Mouse (Mus musculus): ENCODE results near the gene Hfm1. TPM values are rescaled to one million over a fixed set of nuclear protein-coding genes. Genes with fewer than 3 reads are reported as not detected.

Gene Hfm1
- 7.1 and 7.3 TPM in 2 replicates for polyA plus RNA-seq (2012; rRNA removed)

DNA sequence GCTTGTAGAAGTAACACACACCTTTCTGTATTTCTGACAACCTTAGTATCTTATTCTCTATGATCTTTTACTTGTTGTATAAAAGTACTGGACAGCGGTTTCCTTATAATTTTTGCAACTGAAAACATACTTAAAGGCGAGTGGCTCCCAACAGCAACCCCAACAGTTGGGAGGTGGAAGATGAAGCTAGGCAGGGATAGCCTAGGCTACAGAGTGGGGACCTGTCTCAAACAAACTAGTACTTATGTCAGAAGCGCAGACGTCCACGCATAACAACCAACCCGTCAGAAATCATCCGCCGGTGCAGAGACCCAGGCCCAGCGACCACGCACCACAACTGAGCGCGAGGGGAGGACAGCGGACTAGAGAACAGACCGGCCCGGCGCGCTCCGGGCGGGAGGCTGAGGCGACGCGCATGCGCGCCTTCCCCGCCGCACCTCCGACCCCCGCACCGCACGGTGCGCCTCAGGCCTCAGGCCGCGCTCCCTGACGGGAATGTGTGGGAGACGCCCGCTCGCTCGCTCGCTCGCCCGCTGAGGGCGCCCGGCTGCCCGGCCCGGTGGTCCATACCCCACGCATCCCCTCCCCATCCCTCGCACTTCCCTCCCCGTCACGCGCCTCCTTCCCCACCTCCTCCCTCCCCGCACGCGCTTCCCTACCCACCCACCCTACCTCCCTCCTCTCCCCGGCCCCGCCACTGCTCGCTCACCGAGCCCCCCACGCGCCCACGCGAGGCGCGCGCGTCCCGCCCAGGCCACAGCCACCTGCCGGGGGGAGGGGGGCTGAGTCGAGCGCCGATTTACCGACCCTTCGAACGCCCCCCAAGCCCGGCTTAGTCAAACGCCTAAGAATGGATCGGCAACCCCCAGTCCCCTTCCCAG is at the start of gene Hfm1:
TSS of gene Hfm1 (minus strand) at position 834 of the 881 bp plus-strand sequence.
- TF ChIP-seq POLR2A (IDR thresholded peaks at IDR 0.05; ENCODE audit: borderline replicate concordance, extremely low read depth, insufficient read depth, insufficient read length, poor library complexity, severe bottlenecking) (peak; percentile 85), CTCF (IDR thresholded peaks at IDR 0.05; ENCODE audit: borderline replicate concordance, extremely low read depth, insufficient read depth, insufficient read length) (no peak)
- DNase-seq (ENCODE audit: low read depth) = peak; percentile 89

DNA sequence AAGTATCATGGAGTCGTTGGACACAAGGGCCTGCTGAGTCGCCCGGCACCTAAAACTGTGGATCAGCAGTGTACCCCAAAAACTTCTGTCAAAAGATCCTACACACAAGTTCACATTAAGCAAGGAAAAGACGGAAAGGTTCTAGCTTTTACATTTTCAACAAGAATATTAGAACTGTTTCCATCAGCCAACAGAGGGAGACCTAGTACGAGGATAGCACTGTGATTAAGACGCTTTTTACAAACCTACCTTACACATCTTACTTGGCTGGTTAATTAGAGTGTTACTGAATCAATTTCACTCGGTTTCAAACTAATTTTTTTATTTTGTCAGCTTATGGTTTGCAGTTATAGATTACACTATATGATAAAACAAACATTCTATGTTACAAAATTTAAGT is 47.8 kb upstream of the Hfm1 start:
- no peak for TF ChIP-seq CTCF (IDR thresholded peaks at IDR 0.05; ENCODE audit: borderline replicate concordance, extremely low read depth, insufficient read depth, insufficient read length)
- TF ChIP-seq POLR2A (IDR thresholded peaks at IDR 0.05; ENCODE audit: borderline replicate concordance, extremely low read depth, insufficient read depth, insufficient read length, poor library complexity, severe bottlenecking) = no peak
- no peak for DNase-seq (ENCODE audit: low read depth)

DNA sequence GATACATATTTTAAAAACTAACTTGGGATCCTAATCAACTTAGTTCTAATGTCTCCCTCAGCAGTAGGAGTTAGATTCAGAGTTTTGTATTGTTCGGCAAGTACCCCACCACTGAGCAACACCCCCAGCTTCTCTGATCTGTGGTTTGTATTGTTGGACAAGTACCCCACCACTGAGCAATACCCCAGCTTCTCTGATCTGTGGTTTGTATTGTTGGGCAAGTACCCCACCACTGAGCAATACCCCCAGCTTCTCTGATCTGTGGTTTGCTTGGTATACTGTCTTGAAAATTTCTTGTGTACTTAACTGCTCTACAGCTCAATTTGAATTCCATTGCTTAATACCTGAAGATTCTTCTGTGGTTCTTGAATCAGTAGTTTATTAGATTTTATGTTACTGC is 41.5 kb upstream of the Hfm1 start:
- no peak for TF ChIP-seq POLR2A (IDR thresholded peaks at IDR 0.05; ENCODE audit: borderline replicate concordance, extremely low read depth, insufficient read depth, insufficient read length, poor library complexity, severe bottlenecking)
- TF ChIP-seq CTCF (IDR thresholded peaks at IDR 0.05; ENCODE audit: borderline replicate concordance, extremely low read depth, insufficient read depth, insufficient read length) = no peak
- DNase-seq (ENCODE audit: low read depth) = no peak

DNA sequence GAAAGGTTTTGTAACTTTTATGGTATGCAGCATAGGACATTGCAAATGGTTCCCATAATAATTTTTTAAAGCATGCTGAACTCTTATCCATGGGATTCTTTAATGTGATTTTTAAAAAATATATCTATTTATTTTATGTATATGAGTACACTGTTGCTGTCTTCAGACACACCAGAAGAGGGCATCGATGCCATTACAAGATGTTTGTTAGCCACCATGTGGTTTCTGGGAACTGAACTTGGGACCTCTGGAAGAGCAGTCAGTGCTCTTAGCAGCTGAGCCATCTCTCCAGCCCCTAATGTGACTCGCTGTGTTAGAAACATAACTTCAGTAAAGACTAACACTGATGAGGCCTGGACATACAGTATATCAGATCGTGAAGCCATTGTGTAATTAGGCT is 40.3 kb upstream of the Hfm1 start:
- no peak for DNase-seq (ENCODE audit: low read depth)
- TF ChIP-seq CTCF (IDR thresholded peaks at IDR 0.05; ENCODE audit: borderline replicate concordance, extremely low read depth, insufficient read depth, insufficient read length) (no peak), POLR2A (IDR thresholded peaks at IDR 0.05; ENCODE audit: borderline replicate concordance, extremely low read depth, insufficient read depth, insufficient read length, poor library complexity, severe bottlenecking) (no peak)

DNA sequence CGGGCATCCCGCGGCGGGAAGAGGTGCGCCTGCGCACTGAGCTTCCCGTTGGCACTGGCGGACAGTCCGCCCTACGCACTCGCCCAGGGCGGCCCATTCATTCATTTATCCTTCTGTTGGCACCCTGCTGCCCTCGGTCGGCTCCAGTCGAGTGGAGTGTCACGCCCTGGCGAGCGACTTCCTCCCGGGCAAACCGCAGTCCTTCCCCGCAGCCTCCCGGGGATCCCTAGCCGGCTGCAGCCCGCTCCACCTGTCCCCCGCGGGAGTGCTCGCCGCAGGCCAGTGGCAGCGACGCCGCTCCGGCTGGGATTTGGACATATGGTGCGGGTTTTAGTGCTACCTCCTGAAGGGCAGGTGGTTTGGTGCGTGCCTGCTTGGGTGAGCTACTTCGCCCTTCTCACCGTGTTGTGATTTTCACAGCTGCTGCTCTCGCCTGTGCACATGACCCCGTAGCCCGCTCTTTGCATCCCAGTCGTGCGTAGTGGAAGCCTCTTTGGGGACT is 38.4 kb upstream of the Hfm1 start:
- DNase-seq (ENCODE audit: low read depth) = no peak
- 0 out of 2 replicates have a peak, but pooled peaks have one; percentile 2 for TF ChIP-seq POLR2A (IDR thresholded peaks at IDR 0.05; ENCODE audit: borderline replicate concordance, extremely low read depth, insufficient read depth, insufficient read length, poor library complexity, severe bottlenecking)
- TF ChIP-seq CTCF (IDR thresholded peaks at IDR 0.05; ENCODE audit: borderline replicate concordance, extremely low read depth, insufficient read depth, insufficient read length) = no peak

DNA sequence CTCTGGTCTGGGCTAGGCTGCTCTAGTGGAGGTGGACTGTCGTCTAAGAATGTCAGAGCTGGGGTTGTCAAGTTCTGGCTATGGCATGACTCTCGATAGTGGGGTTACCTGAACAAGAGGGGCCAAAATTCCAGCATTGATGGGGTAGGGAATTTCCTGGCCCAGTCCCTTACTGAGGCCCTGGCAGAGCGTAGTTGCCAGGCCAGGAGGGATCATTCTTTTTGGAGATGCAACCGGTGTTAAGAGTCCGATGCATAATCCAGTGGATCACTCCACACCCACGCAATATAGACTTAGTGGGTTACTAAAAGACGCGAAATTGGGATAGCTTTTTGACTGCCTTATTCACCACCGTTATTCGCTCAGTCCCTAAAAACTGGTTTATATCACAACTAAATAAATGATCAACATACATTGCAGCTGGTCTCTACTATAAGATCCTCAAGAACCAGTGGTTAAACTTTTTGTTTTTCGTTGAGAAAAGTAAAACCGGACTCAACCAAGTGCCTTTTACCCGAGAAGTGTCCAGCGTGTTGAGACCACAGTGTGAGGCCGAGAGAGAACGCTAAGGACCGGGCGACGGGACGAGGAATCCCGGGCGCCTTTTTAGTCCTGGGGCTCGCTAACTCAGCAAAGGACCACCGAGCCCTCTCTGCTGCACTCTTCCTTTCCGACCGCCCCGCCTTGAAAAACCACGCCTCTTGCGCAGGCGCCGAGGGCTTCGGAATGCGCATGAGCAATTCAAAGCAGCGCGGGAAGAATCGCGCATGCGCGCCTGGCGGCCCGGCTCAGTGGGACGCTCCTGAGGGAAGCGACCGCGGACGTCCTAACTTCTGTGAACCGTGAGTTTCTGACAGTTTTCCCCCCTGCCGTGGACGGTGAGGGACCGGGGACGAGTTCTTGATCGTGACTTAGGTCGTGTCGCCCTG is 37.7 kb upstream of the Hfm1 start, which contains the start of gene Cdc7:
TSS of gene Cdc7 (plus strand) at position 739 of the 929 bp plus-strand sequence.
- DNase-seq (ENCODE audit: low read depth) = peak; percentile 96
- TF ChIP-seq POLR2A (IDR thresholded peaks at IDR 0.05; ENCODE audit: borderline replicate concordance, extremely low read depth, insufficient read depth, insufficient read length, poor library complexity, severe bottlenecking) = 0 out of 2 replicates have a peak, but pooled peaks have one; percentile 54
- TF ChIP-seq CTCF (IDR thresholded peaks at IDR 0.05; ENCODE audit: borderline replicate concordance, extremely low read depth, insufficient read depth, insufficient read length) = no peak; the same call in 1 of the 2 replicates

DNA sequence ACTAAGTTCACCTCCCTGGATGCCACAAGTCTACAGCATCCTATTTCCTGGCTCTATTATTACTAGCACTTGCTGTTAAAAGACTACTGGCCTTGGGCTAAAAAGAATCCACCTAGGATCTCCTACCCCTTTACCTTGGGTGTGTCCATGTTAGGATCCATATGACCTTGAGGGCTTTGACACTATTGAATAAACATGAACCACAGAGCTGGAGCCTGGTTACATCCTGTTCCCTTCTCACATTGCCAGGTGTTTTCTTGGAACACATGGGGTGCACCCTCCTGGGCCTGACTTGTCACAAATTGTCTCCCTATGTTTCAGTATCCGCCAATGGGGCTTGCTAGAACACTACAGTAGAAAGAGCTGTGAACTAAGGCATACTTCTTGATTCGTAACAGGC is 34.3 kb upstream of the Hfm1 start:
- TF ChIP-seq CTCF (IDR thresholded peaks at IDR 0.05; ENCODE audit: borderline replicate concordance, extremely low read depth, insufficient read depth, insufficient read length) (no peak), POLR2A (IDR thresholded peaks at IDR 0.05; ENCODE audit: borderline replicate concordance, extremely low read depth, insufficient read depth, insufficient read length, poor library complexity, severe bottlenecking) (no peak)
- no peak for DNase-seq (ENCODE audit: low read depth)

DNA sequence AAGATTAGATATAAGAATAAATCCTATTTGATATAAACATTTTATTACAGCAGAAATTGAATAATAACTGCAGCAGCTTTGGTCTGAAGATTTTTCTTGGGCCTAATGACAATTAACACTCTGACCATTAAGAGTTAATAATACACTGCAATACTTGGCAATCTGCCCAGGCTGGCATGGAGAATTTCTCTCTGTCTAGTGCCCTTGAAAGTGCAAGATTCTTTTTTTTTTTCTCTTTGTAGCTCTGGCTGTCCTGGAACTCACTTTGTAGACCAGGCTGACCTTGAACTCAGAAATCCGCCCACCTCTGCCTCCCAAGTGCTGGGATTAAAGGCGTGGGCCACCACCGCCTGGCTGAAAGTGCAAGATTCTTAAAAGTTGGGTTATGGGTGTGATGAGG is 32.9 kb upstream of the Hfm1 start:
- no peak for TF ChIP-seq POLR2A (IDR thresholded peaks at IDR 0.05; ENCODE audit: borderline replicate concordance, extremely low read depth, insufficient read depth, insufficient read length, poor library complexity, severe bottlenecking)
- no peak for TF ChIP-seq CTCF (IDR thresholded peaks at IDR 0.05; ENCODE audit: borderline replicate concordance, extremely low read depth, insufficient read depth, insufficient read length)
- peak; percentile 71 for DNase-seq (ENCODE audit: low read depth)

DNA sequence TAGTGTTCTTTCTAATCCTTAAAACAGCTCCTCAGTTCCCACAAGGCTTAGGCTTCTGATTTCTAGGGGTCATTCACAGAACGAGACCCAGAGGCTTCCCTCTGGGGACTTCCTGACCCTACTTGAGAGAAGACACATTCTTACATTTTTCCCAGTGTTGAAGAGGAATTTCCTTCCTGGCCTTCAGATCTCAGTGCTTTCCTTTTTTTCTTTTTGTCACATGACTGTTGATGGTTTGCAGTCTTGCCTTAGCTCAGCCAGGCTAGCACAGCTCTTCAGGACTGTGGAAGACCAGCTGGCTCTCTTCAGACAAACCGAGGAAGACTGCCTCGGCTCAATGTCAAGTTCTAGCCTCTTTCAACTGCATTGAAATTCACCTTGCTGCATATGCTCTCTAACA is 30.3 kb upstream of the Hfm1 start:
- TF ChIP-seq CTCF (IDR thresholded peaks at IDR 0.05; ENCODE audit: borderline replicate concordance, extremely low read depth, insufficient read depth, insufficient read length) = no peak
- no peak for TF ChIP-seq POLR2A (IDR thresholded peaks at IDR 0.05; ENCODE audit: borderline replicate concordance, extremely low read depth, insufficient read depth, insufficient read length, poor library complexity, severe bottlenecking)
- DNase-seq (ENCODE audit: low read depth) = no peak

DNA sequence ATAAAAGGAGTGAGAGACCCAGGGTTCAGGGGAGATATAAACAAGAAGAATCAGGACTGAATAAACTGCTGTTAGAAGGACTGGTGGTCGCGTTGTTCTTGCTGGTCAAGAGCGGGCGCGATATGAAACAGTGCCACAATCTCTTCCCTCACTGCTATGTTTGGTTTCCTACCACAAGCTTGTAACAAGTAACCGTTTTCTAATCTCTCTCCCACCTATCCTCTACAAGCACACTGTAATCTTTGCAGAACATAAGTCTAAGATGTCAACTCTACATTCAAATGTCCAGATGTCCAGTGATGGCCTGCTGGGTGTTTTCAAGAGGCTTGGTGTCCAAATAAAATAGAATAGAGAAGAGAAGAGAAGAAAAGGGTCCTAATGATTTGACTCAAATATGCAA is 22.6 kb upstream of the Hfm1 start:
- no peak for DNase-seq (ENCODE audit: low read depth)
- TF ChIP-seq POLR2A (IDR thresholded peaks at IDR 0.05; ENCODE audit: borderline replicate concordance, extremely low read depth, insufficient read depth, insufficient read length, poor library complexity, severe bottlenecking) (no peak), CTCF (IDR thresholded peaks at IDR 0.05; ENCODE audit: borderline replicate concordance, extremely low read depth, insufficient read depth, insufficient read length) (no peak)

DNA sequence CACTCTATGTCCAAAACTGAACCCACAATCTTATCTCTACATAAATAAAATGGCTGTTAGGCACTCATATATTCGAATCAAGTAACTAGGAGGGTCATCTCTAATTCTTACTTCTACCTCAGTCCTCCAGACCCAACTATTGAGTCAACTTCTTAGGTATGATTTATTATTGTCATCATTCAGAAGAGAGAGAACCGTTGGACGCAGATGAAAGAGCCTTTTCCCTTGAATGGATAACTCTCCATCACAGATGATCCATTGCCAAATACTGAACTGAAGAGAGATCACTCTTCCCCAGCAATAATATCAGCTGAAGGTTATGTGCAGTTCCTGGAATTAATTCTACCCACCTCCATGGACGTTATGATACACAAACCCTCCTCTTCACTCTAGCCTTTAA is 20.2 kb upstream of the Hfm1 start:
- DNase-seq (ENCODE audit: low read depth) = no peak
- TF ChIP-seq CTCF (IDR thresholded peaks at IDR 0.05; ENCODE audit: borderline replicate concordance, extremely low read depth, insufficient read depth, insufficient read length) (no peak), POLR2A (IDR thresholded peaks at IDR 0.05; ENCODE audit: borderline replicate concordance, extremely low read depth, insufficient read depth, insufficient read length, poor library complexity, severe bottlenecking) (no peak)

All from brain, embryonic 14.5 days (tissue).